Mouse (Mus musculus): ENCODE results near the gene Siae. TPM values are rescaled to one million over a fixed set of nuclear protein-coding genes. Genes with fewer than 3 reads are reported as not detected.
A peak's percentile ranks its signal among the peaks of the same experiment; 100 is the strongest.

Gene Siae
- total and polyA plus RNA-seq, 3 experiments, result 7.7 to 8.2 (median 7.7) TPM

DNA sequence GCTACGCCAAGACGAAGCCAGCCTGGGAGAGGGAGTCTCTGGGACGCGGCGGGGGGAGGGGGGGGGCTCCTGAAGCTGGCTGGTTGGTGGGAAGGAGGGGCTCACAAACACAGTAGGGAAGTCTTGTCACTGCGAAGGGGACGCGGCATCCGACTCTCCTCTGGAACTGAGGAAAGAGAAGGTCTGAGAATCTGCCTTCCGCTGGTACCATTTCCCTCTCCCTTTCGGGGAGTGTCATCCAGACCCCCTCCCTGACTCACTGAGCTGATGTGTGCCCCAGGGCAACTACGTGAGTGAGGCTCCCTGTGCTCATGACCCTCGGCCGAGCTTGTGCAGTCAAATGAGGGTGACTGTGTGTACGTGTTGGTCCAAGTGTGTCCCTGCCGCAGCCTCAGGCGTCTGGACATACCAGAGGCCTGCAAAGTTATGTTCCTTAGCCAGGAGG is 10.3 kb upstream of the Siae start:
- intact Hi-C loops (cut with DNase I), result loop anchor here (2.0 kb wide), 2 partner anchors 14 to 82 kb away; no protein-coding TSS in a partner anchor
- H3K27ac ChIP-seq, result peak overlapping the region; percentile 59; the same call in 1 of the 2 replicates
- TF ChIP-seq POLR2A (IDR thresholded peaks at IDR 0.05; ENCODE audit: insufficient read depth, low read depth, low read length) (no peak), CTCF (IDR thresholded peaks at IDR 0.05) (no peak), EP300 (IDR thresholded peaks at IDR 0.05; ENCODE audit: insufficient read depth, low read depth, low read length) (no peak)
- H3K4me3 ChIP-seq, result no peak overlapping the region
- no peak overlapping the region for H3K9ac ChIP-seq (ENCODE audit: low read depth, low read length)
- WGBS, result 35% methylated on average over 17 of the region's 17 CpGs
- no peak for DNase-seq
- peaks cover 22% of the 10 kb centered on the region for H3K36me3 ChIP-seq (ENCODE audit: control insufficient read depth, insufficient read depth, low read length)
- peaks cover 15% of the 10 kb centered on the region for H3K4me1 ChIP-seq (ENCODE audit: control insufficient read depth, insufficient read depth, low read length)
- H3K79me2 ChIP-seq (replicated peaks; ENCODE audit: control insufficient read depth, insufficient read depth, low read length), result no peaks in the 10 kb centered on the region
- H3K27me3 ChIP-seq (ENCODE audit: control insufficient read depth, insufficient read depth, low read length), result no peaks in the 10 kb centered on the region

DNA sequence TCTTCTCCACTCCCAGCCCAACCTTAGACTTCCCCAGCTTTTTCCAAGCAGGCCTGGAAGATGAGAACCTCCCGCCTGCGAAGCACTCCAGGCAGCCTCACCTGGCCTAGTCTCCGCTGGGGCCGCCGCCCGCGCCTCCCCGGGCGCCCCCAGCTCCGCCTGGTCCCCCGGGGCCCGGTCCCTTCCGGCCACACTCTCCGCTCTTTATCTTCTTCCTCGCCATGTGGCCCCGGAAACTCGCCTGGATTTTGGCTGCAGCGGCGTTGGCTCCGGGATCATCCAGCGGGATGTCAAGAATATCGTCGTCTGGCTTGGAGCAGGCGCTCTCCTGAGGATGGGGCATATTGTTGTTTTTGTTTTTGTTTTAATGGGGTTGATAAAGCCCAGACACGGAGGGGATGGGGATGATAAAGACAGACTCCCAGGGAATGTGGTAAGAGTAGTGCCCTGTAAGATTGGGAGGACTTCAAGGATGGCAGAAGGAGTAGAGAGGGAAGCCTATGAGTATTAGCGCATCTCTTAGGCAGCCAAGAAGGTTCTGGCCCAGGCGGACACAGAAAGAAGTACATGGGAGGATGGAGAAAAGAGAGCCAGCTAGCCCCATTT is 9.5 kb upstream of the Siae start:
- peaks cover 13% of the 10 kb centered on the region for H3K4me1 ChIP-seq (ENCODE audit: control insufficient read depth, insufficient read depth, low read length)
- peak overlapping the region; percentile 59 for H3K27ac ChIP-seq
- DNase-seq, result peak; percentile 48 to 53
- no peak overlapping the region for H3K4me3 ChIP-seq
- WGBS, result 28% methylated on average over 27 of the region's 27 CpGs
- TF ChIP-seq CTCF (IDR thresholded peaks at IDR 0.05), result no peak
- TF ChIP-seq EP300 (IDR thresholded peaks at IDR 0.05; ENCODE audit: insufficient read depth, low read depth, low read length), result no peak
- TF ChIP-seq POLR2A (IDR thresholded peaks at IDR 0.05; ENCODE audit: insufficient read depth, low read depth, low read length), result no peak
- peaks cover 15% of the 10 kb centered on the region for H3K36me3 ChIP-seq (ENCODE audit: control insufficient read depth, insufficient read depth, low read length)
- H3K27me3 ChIP-seq (ENCODE audit: control insufficient read depth, insufficient read depth, low read length), result no peaks in the 10 kb centered on the region
- no peak overlapping the region for H3K9ac ChIP-seq (ENCODE audit: low read depth, low read length)
- intact Hi-C loops (cut with DNase I), result loop anchor here (2.0 kb wide), 2 partner anchors 15 to 83 kb away; no protein-coding TSS in a partner anchor
- no peaks in the 10 kb centered on the region for H3K79me2 ChIP-seq (replicated peaks; ENCODE audit: control insufficient read depth, insufficient read depth, low read length)

- intact Hi-C loops (cut with DNase I), result no loop called here
- TF ChIP-seq EP300 (IDR thresholded peaks at IDR 0.05; ENCODE audit: insufficient read depth, low read depth, low read length), result no peak
- no peak for TF ChIP-seq POLR2A (IDR thresholded peaks at IDR 0.05; ENCODE audit: insufficient read depth, low read depth, low read length)
- TF ChIP-seq CTCF (IDR thresholded peaks at IDR 0.05), result peak; percentile 66
- peaks cover 7% of the 10 kb centered on the region for H3K36me3 ChIP-seq (ENCODE audit: control insufficient read depth, insufficient read depth, low read length)
- no peak overlapping the region for H3K4me3 ChIP-seq
- H3K4me1 ChIP-seq (ENCODE audit: control insufficient read depth, insufficient read depth, low read length), result peaks cover 8% of the 10 kb centered on the region
- H3K27ac ChIP-seq, result no peak overlapping the region
- no peak overlapping the region for H3K9ac ChIP-seq (ENCODE audit: low read depth, low read length)
- 47% methylated on average over 1 of the region's 1 CpGs for WGBS
- DNase-seq, result no peak
- H3K79me2 ChIP-seq (replicated peaks; ENCODE audit: control insufficient read depth, insufficient read depth, low read length), result no peaks in the 10 kb centered on the region
- no peaks in the 10 kb centered on the region for H3K27me3 ChIP-seq (ENCODE audit: control insufficient read depth, insufficient read depth, low read length)
These were observed 8.6 kb upstream of the Siae start for GRCm38 (mm10) chr9:37546889-37547288.

GRCm38 (mm10) chr9:37550435-37550834 is 5.1 kb upstream of the Siae start:
- H3K36me3 ChIP-seq (ENCODE audit: control insufficient read depth, insufficient read depth, low read length), result no peaks in the 10 kb centered on the region
- TF ChIP-seq EP300 (IDR thresholded peaks at IDR 0.05; ENCODE audit: insufficient read depth, low read depth, low read length), result no peak
- no peak for TF ChIP-seq CTCF (IDR thresholded peaks at IDR 0.05)
- no peak for TF ChIP-seq POLR2A (IDR thresholded peaks at IDR 0.05; ENCODE audit: insufficient read depth, low read depth, low read length)
- intact Hi-C loops (cut with DNase I), result no loop called here
- 70% methylated on average over 1 of the region's 1 CpGs for WGBS
- no peak overlapping the region for H3K9ac ChIP-seq (ENCODE audit: low read depth, low read length)
- H3K4me1 ChIP-seq (ENCODE audit: control insufficient read depth, insufficient read depth, low read length), result peaks cover 4% of the 10 kb centered on the region
- H3K79me2 ChIP-seq (replicated peaks; ENCODE audit: control insufficient read depth, insufficient read depth, low read length), result no peaks in the 10 kb centered on the region
- no peak for DNase-seq
- no peak overlapping the region for H3K27ac ChIP-seq
- H3K4me3 ChIP-seq, result no peak overlapping the region
- no peaks in the 10 kb centered on the region for H3K27me3 ChIP-seq (ENCODE audit: control insufficient read depth, insufficient read depth, low read length)

DNA sequence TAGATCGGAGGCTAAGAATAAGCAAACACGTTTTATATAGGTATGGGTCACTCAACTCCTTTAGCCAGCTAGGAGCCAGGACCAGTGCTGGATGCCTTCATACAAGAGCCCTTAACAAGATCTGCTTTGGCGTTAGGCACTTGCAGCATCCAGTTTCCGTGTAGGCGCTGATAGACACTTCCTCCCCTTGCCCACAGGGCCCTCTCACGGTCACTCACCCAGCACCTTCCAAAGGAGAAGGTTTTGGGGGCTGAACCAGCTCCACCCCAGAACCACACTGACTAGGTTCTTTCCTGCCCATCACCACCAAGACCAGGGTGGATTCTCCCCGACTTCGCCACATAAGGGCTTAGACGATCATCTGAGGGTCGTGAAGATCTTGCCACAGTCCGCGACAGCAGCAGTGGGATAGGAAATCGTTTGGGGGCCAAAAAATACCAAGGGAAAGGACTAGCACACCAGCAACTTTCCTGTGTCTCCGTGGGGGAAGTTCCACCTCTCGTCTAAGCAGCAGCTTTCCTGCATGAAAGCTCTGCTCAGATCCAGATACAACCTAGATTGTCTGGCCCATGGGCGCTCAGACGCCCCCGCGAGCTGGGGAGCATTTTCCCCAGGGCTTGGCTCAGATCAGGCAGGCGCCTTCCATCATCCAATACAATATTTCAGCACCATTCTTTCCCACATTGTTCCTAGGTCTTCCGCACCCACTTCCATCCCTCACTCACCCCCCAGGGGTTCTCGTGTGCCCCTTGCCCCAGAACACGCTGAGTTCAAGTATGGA is 3.6 kb upstream of the Siae start:
- DNase-seq, result no peak
- Histone ChIP-seq H3K79me2 (replicated peaks; ENCODE audit: control insufficient read depth, insufficient read depth, low read length) (no peaks in the 10 kb centered on the region), H3K4me1 (ENCODE audit: control insufficient read depth, insufficient read depth, low read length) (peaks cover 4% of the 10 kb centered on the region), H3K4me3 (peak overlapping the region; percentile 49), H3K9ac (ENCODE audit: low read depth, low read length) (peak overlapping the region; percentile 14; the same call in 1 of the 2 replicates), H3K36me3 (ENCODE audit: control insufficient read depth, insufficient read depth, low read length) (no peaks in the 10 kb centered on the region), H3K27ac (no peak overlapping the region), H3K27me3 (ENCODE audit: control insufficient read depth, insufficient read depth, low read length) (no peaks in the 10 kb centered on the region)
- TF ChIP-seq CTCF (IDR thresholded peaks at IDR 0.05) (no peak), EP300 (IDR thresholded peaks at IDR 0.05; ENCODE audit: insufficient read depth, low read depth, low read length) (no peak), POLR2A (IDR thresholded peaks at IDR 0.05; ENCODE audit: insufficient read depth, low read depth, low read length) (no peak)
- WGBS, result 3% methylated on average over 23 of the region's 23 CpGs
- intact Hi-C loops (cut with DNase I), result no loop called here

All from heart, adult 2 months (tissue).